Mouse (Mus musculus) small intestine, adult 2 months (tissue): Measurements from ENCODE around the gene Snd1.

Experiments
- CTCF ChIP-seq: fragments of 200-500 bp; IDR thresholded peaks from 2 replicates; pipeline ENCODE4 v1.5.1; 2012; ENCODE audit warnings: low read depth, mild to moderate bottlenecking, control low read depth, inconsistent platforms, low read length, moderate library complexity, mixed read lengths; ENCODE audit not compliant: insufficient replicate concordance, insufficient read length; ENCODE audit errors: extremely low read depth
- POLR2A ChIP-seq: fragments of 200-500 bp; IDR thresholded peaks from 2 replicates; pipeline ENCODE4 v1.6.1; 2012; ENCODE audit warnings: low read depth, mild to moderate bottlenecking, control low read depth, inconsistent platforms, low read length, moderate library complexity

DNA sequence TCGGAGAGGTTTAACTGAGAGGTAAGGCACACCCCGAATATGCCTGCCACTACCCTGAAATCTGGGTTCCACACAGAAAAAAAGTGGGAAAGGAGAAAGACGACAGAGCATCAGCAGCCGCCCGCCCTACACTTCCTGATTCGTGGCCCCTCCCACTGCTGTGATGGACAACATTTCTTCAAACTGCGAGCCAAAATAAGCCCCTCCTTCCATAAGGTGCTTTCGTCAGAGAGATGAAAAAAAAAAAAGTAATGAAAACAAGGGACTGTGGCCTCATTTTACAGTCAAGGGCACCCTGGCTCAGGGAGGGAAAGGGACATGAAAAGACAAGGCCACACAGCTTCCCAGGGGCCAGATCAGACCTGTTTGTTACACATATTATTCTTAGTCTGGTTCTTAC lies 504.6 kb downstream of the Snd1 start:
- TF ChIP-seq POLR2A (no peak), CTCF (no peak)
